Mouse (Mus musculus) small intestine, adult 2 months (tissue): ENCODE results near the gene Cog6.

ENCODE experiments used
- CTCF ChIP-seq: fragments of 200-500 bp; IDR thresholded peaks from 2 replicates; pipeline ENCODE4 v1.5.1; 2012; ENCODE audit warnings: low read depth, mild to moderate bottlenecking, control low read depth, inconsistent platforms, low read length, moderate library complexity, mixed read lengths; ENCODE audit not compliant: insufficient replicate concordance, insufficient read length; ENCODE audit errors: extremely low read depth
- POLR2A ChIP-seq: fragments of 200-500 bp; IDR thresholded peaks from 2 replicates; pipeline ENCODE4 v1.6.1; 2012; ENCODE audit warnings: low read depth, mild to moderate bottlenecking, control low read depth, inconsistent platforms, low read length, moderate library complexity

GRCm38 (mm10) chr3:53052385-53052784 lies 35.3 kb upstream of the Cog6 start:
- no peak for TF ChIP-seq POLR2A
- TF ChIP-seq CTCF = no peak
